Mouse (Mus musculus): Measurements from ENCODE around the gene Nubp2.

DNA sequence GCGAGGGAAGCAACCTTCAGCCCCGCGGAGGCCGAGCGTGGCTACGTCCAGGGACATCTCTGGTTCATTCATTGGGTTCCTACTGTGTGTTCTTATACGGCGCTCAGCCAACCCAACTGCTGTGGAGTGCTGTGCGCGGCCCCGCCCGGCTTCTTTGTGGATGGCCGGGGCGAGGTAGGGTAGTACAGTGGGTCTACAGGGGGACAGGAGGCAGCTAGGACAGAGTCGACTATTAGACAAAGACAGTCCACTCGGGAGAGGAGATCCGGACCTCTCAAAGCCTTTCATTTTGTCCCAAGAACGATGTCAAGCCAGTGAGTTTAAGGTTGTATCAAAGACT, 753 bp upstream of the Nubp2 start:
- no peak for TF ChIP-seq CTCF (IDR thresholded peaks at IDR 0.05; ENCODE audit: insufficient read depth, low read length)
- no peak for TF ChIP-seq POLR2A (IDR thresholded peaks at IDR 0.05; ENCODE audit: borderline replicate concordance, extremely low read depth, low read depth, low read length)

All from lung, adult 2 months (tissue).